In genomic region chrX:13616726-13617125, GRCm38 (mm10) we compare ENCODE assay signal across 1 mouse cellular context.
A peak's percentile ranks its signal among the peaks of the same experiment; 100 is the strongest.
TF ChIP-seq lines count a peak whose summit lies in the region.

No protein-coding gene starts in this region.

TF ChIP-seq in MEL, 35 proteins besides CTCF, POLR2A, EP300 and RAD21:
- no peak for TF ChIP-seq NELFE (IDR thresholded peaks at IDR 0.05; ENCODE audit: low read depth, low read length)
- peak; percentile 16; the same call in 1 of the 2 replicates for TF ChIP-seq ETS1 (IDR thresholded peaks at IDR 0.05; ENCODE audit: low read depth, low read length)
- no peak for TF ChIP-seq TCF12 (IDR thresholded peaks at IDR 0.05; ENCODE audit: low read depth, low read length)
- peak; percentile 69; the same call in 1 of the 2 replicates for TF ChIP-seq TBP (IDR thresholded peaks at IDR 0.05; ENCODE audit: low read depth, low read length)
